Mouse (Mus musculus) E14TG2a.4 (cell line): ENCODE data around the gene Smurf2.
A peak's percentile ranks its signal among the peaks of the same experiment; 100 is the strongest.

Experiments
- CTCF ChIP-seq: conservative IDR thresholded peaks from 2 replicates; pipeline ENCODE4 v1.5.1; 2014; ENCODE audit warnings: low read length
- NANOG ChIP-seq: IDR thresholded peaks from 2 replicates; pipeline ENCODE4 v1.6.1; 2014; ENCODE audit warnings: borderline replicate concordance, low read length, mixed read lengths
- POU5F1 ChIP-seq: IDR thresholded peaks from 2 replicates; pipeline ENCODE4 v1.6.1; 2014; ENCODE audit warnings: low read length, borderline replicate concordance

GRCm38 (mm10) chr11:106928935-106929334, 8.4 kb upstream of the Smurf2 start:
- TF ChIP-seq CTCF (peak; percentile 57), NANOG (no peak), POU5F1 (no peak)
